Mouse (Mus musculus) spleen, postnatal 14 days (tissue): ENCODE results near the gene Etfbkmt.
A peak's percentile ranks its signal among the peaks of the same experiment; 100 is the strongest.
"Not testable (repeated sequence)": the region's sequence is repeated elsewhere in the genome, so short reads cannot be mapped to it uniquely, and the experiment has no call there.

Experiments
- DNase-seq, 2 experiments: peaks; one replicate each; pipeline ENCODE4 v3.0.0; 2021 to 2022; ENCODE audit warnings: low spot score in 2 of 2

The Etfbkmt gene

GRCm38 (mm10) chr6:149134391-149135150, 5.1 kb upstream of the Etfbkmt start:
- no peak for DNase-seq

GRCm38 (mm10) chr6:149135631-149136030, 4.0 kb upstream of the Etfbkmt start:
- no peak for DNase-seq

- no peak for DNase-seq
Measured at GRCm38 (mm10) chr6:149137936-149138335, 1.7 kb upstream of the Etfbkmt start.

GRCm38 (mm10) chr6:149139011-149139410, 638 bp upstream of the Etfbkmt start:
- DNase-seq: no peak

- peak; percentile 80 to 86 for DNase-seq
Measured at GRCm38 (mm10) chr6:149141393-149142173, 1.9 kb downstream of the Etfbkmt start.

GRCm38 (mm10) chr6:149145143-149145542, 5.5 kb downstream of the Etfbkmt start:
- DNase-seq: no peak

- DNase-seq: no peak
Measured at GRCm38 (mm10) chr6:149148436-149149229, 9.0 kb downstream of the Etfbkmt start.

GRCm38 (mm10) chr6:149152119-149152518, 12.5 kb downstream of the Etfbkmt start:
- no peak for DNase-seq

- no peak for DNase-seq
Measured at GRCm38 (mm10) chr6:149153473-149154115, 13.9 kb downstream of the Etfbkmt start.

- no peak for DNase-seq
Measured at GRCm38 (mm10) chr6:149154116-149155030, 14.7 kb downstream of the Etfbkmt start.

GRCm38 (mm10) chr6:149155031-149155841, 15.6 kb downstream of the Etfbkmt start:
- DNase-seq: no peak

GRCm38 (mm10) chr6:149167038-149167437, 27.4 kb downstream of the Etfbkmt start:
- not testable (repeated sequence) for DNase-seq

- DNase-seq: no peak
Measured at GRCm38 (mm10) chr6:149167672-149168071, 28.0 kb downstream of the Etfbkmt start.

- no peak for DNase-seq
Measured at GRCm38 (mm10) chr6:149168436-149168835, 28.8 kb downstream of the Etfbkmt start.

GRCm38 (mm10) chr6:149169965-149170364, 30.3 kb downstream of the Etfbkmt start:
- not testable (repeated sequence) for DNase-seq

GRCm38 (mm10) chr6:149173831-149174625, 34.4 kb downstream of the Etfbkmt start:
- DNase-seq: no peak

- DNase-seq: no peak
Measured at GRCm38 (mm10) chr6:149174932-149175570, 35.4 kb downstream of the Etfbkmt start.

GRCm38 (mm10) chr6:149179064-149179463, 39.4 kb downstream of the Etfbkmt start:
- no peak for DNase-seq
